Mouse (Mus musculus): ENCODE results near the gene Cpsf4. TPM values are rescaled to one million over a fixed set of nuclear protein-coding genes. Genes with fewer than 3 reads are reported as not detected.

The Cpsf4 gene
- total RNA-seq, 1 experiment: 73.2 TPM

DNA sequence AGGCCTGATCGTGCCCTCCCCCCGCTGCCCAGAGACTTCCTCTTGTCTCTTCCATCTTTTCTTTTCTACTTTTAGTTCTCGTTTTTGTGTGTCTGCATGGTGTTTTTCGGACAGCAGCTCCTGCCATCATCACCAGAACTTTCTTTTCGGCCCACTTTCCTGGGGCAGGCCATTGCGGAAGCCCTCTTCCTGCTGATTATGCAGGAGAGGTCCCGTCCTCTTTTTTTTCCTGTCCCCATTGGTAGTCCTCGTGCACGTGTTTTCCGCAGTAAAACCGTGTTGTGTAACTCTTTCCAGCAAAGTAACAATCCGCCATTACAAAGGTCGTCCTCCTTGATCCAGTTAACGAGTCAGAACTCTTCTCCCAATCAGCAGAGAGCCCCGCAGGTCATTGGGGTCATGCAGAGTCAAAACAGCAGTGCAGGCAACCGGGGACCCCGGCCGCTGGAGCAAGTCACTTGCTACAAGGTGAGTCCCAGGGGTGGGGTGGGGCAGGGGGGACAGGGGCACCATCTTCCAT lies 11.5 kb downstream of the Cpsf4 start:
- peaks cover 88% of the 10 kb centered on the region for H3K36me3 ChIP-seq (ENCODE audit: control insufficient read depth, insufficient read depth, low read length, poor library complexity, severe bottlenecking)
- H3K9me3 ChIP-seq (ENCODE audit: control insufficient read depth, insufficient read depth, low read depth, low read length): no peaks in the 10 kb centered on the region
- in situ Hi-C loops (cut with MboI; ENCODE audit: low sequenced_read_pairs in 2 of 2, unreplicated experiment in 2 of 2): no loop called here
- no peak for TF ChIP-seq CHD2 (IDR thresholded peaks at IDR 0.05; ENCODE audit: low read depth, low read length)
- no peak for TF ChIP-seq MAFK (IDR thresholded peaks at IDR 0.05; ENCODE audit: insufficient read depth, low read depth, low read length)
- no peak for TF ChIP-seq HCFC1 (IDR thresholded peaks at IDR 0.05; ENCODE audit: borderline replicate concordance, insufficient read depth, low read length)
- no peak for TF ChIP-seq ZC3H11A (IDR thresholded peaks at IDR 0.05; ENCODE audit: borderline replicate concordance, low read depth, low read length)
- TF ChIP-seq ZNF384 (IDR thresholded peaks at IDR 0.05; ENCODE audit: low read depth, low read length): no peak
- no peak overlapping the region for H3K27ac ChIP-seq (ENCODE audit: insufficient read depth, low read depth, low read length, poor library complexity, severe bottlenecking)
- no peak overlapping the region for H3K4me3 ChIP-seq (ENCODE audit: insufficient read depth in 1 of 2, low read depth in 1 of 2, low read length in 2 of 2, poor library complexity in 1 of 2, severe bottlenecking in 1 of 2)
- no peak for DNase-seq (ENCODE audit: low read depth, low spot score)
- peaks cover 0 to 1% of the 10 kb centered on the region in 2 experiments; a peak in 1 of 4 replicates for H3K4me1 ChIP-seq (ENCODE audit: control insufficient read depth in 2 of 2, insufficient read depth in 2 of 2, low read length in 2 of 2, poor library complexity in 1 of 2)
- H3K9ac ChIP-seq (ENCODE audit: insufficient read depth, low read depth, low read length, poor library complexity, severe bottlenecking): no peak overlapping the region

- no peak overlapping the region for H3K9ac ChIP-seq (ENCODE audit: insufficient read depth, low read depth, low read length, poor library complexity, severe bottlenecking)
- peaks cover 0 to 2% of the 10 kb centered on the region in 2 experiments; a peak in 1 of 4 replicates for H3K4me1 ChIP-seq (ENCODE audit: control insufficient read depth in 2 of 2, insufficient read depth in 2 of 2, low read length in 2 of 2, poor library complexity in 1 of 2)
- no peak overlapping the region for H3K4me3 ChIP-seq (ENCODE audit: insufficient read depth in 1 of 2, low read depth in 1 of 2, low read length in 2 of 2, poor library complexity in 1 of 2, severe bottlenecking in 1 of 2)
- no peak for TF ChIP-seq HCFC1 (IDR thresholded peaks at IDR 0.05; ENCODE audit: borderline replicate concordance, insufficient read depth, low read length)
- no peak for TF ChIP-seq MAFK (IDR thresholded peaks at IDR 0.05; ENCODE audit: insufficient read depth, low read depth, low read length)
- TF ChIP-seq ZNF384 (IDR thresholded peaks at IDR 0.05; ENCODE audit: low read depth, low read length): no peak
- TF ChIP-seq CHD2 (IDR thresholded peaks at IDR 0.05; ENCODE audit: low read depth, low read length): no peak
- TF ChIP-seq ZC3H11A (IDR thresholded peaks at IDR 0.05; ENCODE audit: borderline replicate concordance, low read depth, low read length): no peak
- no peak for DNase-seq (ENCODE audit: low read depth, low spot score)
- H3K36me3 ChIP-seq (ENCODE audit: control insufficient read depth, insufficient read depth, low read length, poor library complexity, severe bottlenecking): peaks cover 55% of the 10 kb centered on the region
- H3K9me3 ChIP-seq (ENCODE audit: control insufficient read depth, insufficient read depth, low read depth, low read length): no peaks in the 10 kb centered on the region
- H3K27ac ChIP-seq (ENCODE audit: insufficient read depth, low read depth, low read length, poor library complexity, severe bottlenecking): no peak overlapping the region
- in situ Hi-C loops (cut with MboI; ENCODE audit: low sequenced_read_pairs in 2 of 2, unreplicated experiment in 2 of 2): no loop called here
These were observed 18.2 kb downstream of the Cpsf4 start for GRCm38 (mm10) chr5:145185244-145185643.

GRCm38 (mm10) chr5:145189416-145189815 lies 22.4 kb downstream of the Cpsf4 start:
- TF ChIP-seq ZC3H11A (IDR thresholded peaks at IDR 0.05; ENCODE audit: borderline replicate concordance, low read depth, low read length): no peak
- no peak for TF ChIP-seq MAFK (IDR thresholded peaks at IDR 0.05; ENCODE audit: insufficient read depth, low read depth, low read length)
- TF ChIP-seq CHD2 (IDR thresholded peaks at IDR 0.05; ENCODE audit: low read depth, low read length): no peak
- no peak for TF ChIP-seq ZNF384 (IDR thresholded peaks at IDR 0.05; ENCODE audit: low read depth, low read length)
- TF ChIP-seq HCFC1 (IDR thresholded peaks at IDR 0.05; ENCODE audit: borderline replicate concordance, insufficient read depth, low read length): no peak
- Histone ChIP-seq H3K27ac (ENCODE audit: insufficient read depth, low read depth, low read length, poor library complexity, severe bottlenecking) (no peak overlapping the region), H3K4me1 (ENCODE audit: control insufficient read depth in 2 of 2, insufficient read depth in 2 of 2, low read length in 2 of 2, poor library complexity in 1 of 2) (peaks cover 5 to 6% of the 10 kb centered on the region in 2 experiments; a peak in 3 of 4 replicates), H3K9ac (ENCODE audit: insufficient read depth, low read depth, low read length, poor library complexity, severe bottlenecking) (no peak overlapping the region), H3K9me3 (ENCODE audit: control insufficient read depth, insufficient read depth, low read depth, low read length) (no peaks in the 10 kb centered on the region), H3K36me3 (ENCODE audit: control insufficient read depth, insufficient read depth, low read length, poor library complexity, severe bottlenecking) (peaks cover 22% of the 10 kb centered on the region), H3K4me3 (ENCODE audit: insufficient read depth in 1 of 2, low read depth in 1 of 2, low read length in 2 of 2, poor library complexity in 1 of 2, severe bottlenecking in 1 of 2) (no peak overlapping the region)
- no peak for DNase-seq (ENCODE audit: low read depth, low spot score)
- in situ Hi-C loops (cut with MboI; ENCODE audit: low sequenced_read_pairs in 2 of 2, unreplicated experiment in 2 of 2): no loop called here

GRCm38 (mm10) chr5:145190373-145190772 lies 23.4 kb downstream of the Cpsf4 start:
- no peak for DNase-seq (ENCODE audit: low read depth, low spot score)
- no peak overlapping the region for H3K27ac ChIP-seq (ENCODE audit: insufficient read depth, low read depth, low read length, poor library complexity, severe bottlenecking)
- no peaks in the 10 kb centered on the region for H3K9me3 ChIP-seq (ENCODE audit: control insufficient read depth, insufficient read depth, low read depth, low read length)
- H3K4me1 ChIP-seq (ENCODE audit: control insufficient read depth in 2 of 2, insufficient read depth in 2 of 2, low read length in 2 of 2, poor library complexity in 1 of 2): peaks cover 5 to 6% of the 10 kb centered on the region in 2 experiments; a peak in 3 of 4 replicates
- peaks cover 23% of the 10 kb centered on the region for H3K36me3 ChIP-seq (ENCODE audit: control insufficient read depth, insufficient read depth, low read length, poor library complexity, severe bottlenecking)
- TF ChIP-seq ZC3H11A (IDR thresholded peaks at IDR 0.05; ENCODE audit: borderline replicate concordance, low read depth, low read length): no peak
- no peak for TF ChIP-seq ZNF384 (IDR thresholded peaks at IDR 0.05; ENCODE audit: low read depth, low read length)
- TF ChIP-seq MAFK (IDR thresholded peaks at IDR 0.05; ENCODE audit: insufficient read depth, low read depth, low read length): no peak
- no peak for TF ChIP-seq CHD2 (IDR thresholded peaks at IDR 0.05; ENCODE audit: low read depth, low read length)
- TF ChIP-seq HCFC1 (IDR thresholded peaks at IDR 0.05; ENCODE audit: borderline replicate concordance, insufficient read depth, low read length): no peak
- peak overlapping the region; percentile 91 for H3K9ac ChIP-seq (ENCODE audit: insufficient read depth, low read depth, low read length, poor library complexity, severe bottlenecking)
- peak overlapping the region; percentile 91 to 95 for H3K4me3 ChIP-seq (ENCODE audit: insufficient read depth in 1 of 2, low read depth in 1 of 2, low read length in 2 of 2, poor library complexity in 1 of 2, severe bottlenecking in 1 of 2)
- in situ Hi-C loops (cut with MboI; ENCODE audit: low sequenced_read_pairs in 2 of 2, unreplicated experiment in 2 of 2): no loop called here
